Mouse (Mus musculus) neural tube, embryonic 14.5 days (tissue): Measurements from ENCODE around the gene Rabgap1. TPM values are rescaled to one million over a fixed set of nuclear protein-coding genes. Genes with fewer than 3 reads are reported as not detected.
"Not testable (repeated sequence)": the region's sequence is repeated elsewhere in the genome, so short reads cannot be mapped to it uniquely, and the experiment has no call there.

Experiments
- ATAC-seq: fragments of 200-750 bp; cut with Nextera tagmentation; 2 replicates; pipeline ENCODE4 v1.8.0; 2017; ENCODE audit warnings: low read depth, mild to moderate bottlenecking, moderate TSS enrichment, moderate library complexity
- H3K27ac ChIP-seq: fragments of 300-500 bp; sonication (generic); 2 replicates; pipeline ENCODE4 v1.5.1; 2014; ENCODE audit warnings: low read depth, mild to moderate bottlenecking, control low read depth, low read length, moderate library complexity, mixed read lengths
- H3K27me3 ChIP-seq: fragments of 300-500 bp; sonication (generic); 2 replicates; pipeline ENCODE4 v1.6.1; 2014; ENCODE audit warnings: low read length; ENCODE audit not compliant: control insufficient read depth, insufficient read depth
- H3K36me3 ChIP-seq: fragments of 300-500 bp; sonication (generic); 2 replicates; pipeline ENCODE4 v1.6.1; 2014; ENCODE audit warnings: low read length, mixed read lengths; ENCODE audit not compliant: control insufficient read depth, insufficient read depth
- H3K4me1 ChIP-seq: fragments of 300-500 bp; sonication (generic); 2 replicates; pipeline ENCODE4 v1.6.1; 2014; ENCODE audit warnings: low read length; ENCODE audit not compliant: control insufficient read depth, insufficient read depth
- H3K4me2 ChIP-seq: fragments of 300-500 bp; sonication (generic); 2 replicates; pipeline ENCODE4 v1.6.1; 2014; ENCODE audit warnings: mild to moderate bottlenecking, low read depth, low read length, control low read depth
- H3K4me3 ChIP-seq: fragments of 300-500 bp; sonication (generic); 2 replicates; pipeline ENCODE4 v1.5.1; 2014; ENCODE audit warnings: low read depth, low read length, control low read depth, mixed read lengths
- H3K9ac ChIP-seq: fragments of 300-500 bp; sonication (generic); replicated peaks from 2 replicates; pipeline ENCODE4 v1.6.1; 2014; ENCODE audit warnings: low read depth, mild to moderate bottlenecking, control low read depth, low read length, mixed read lengths
- H3K9me3 ChIP-seq: fragments of 300-500 bp; sonication (generic); 2 replicates; pipeline ENCODE4 v1.6.1; 2016; ENCODE audit warnings: low read length; ENCODE audit not compliant: control insufficient read depth
- WGBS: fragments of 180-500 bp; shearing (Covaris S2); extraction: QIAGEN DNeasy Blood & Tissue Kit; methylation state at CpG from one replicate; pipeline ENCODE4 v1.1.7; 2014; 5-methylcytosine and 5-hydroxymethylcytosine counted together
- polyA plus RNA-seq: library from polyadenylated mRNA; unstranded; fragments of >200 nt; fragmentation: Nextera tagmentation; extraction: Ambion mirVana; gene quantifications from 2 replicates; pipeline ENCODE4 v1.2.1, GENCODE M21; 2014

Gene Rabgap1
- polyA plus RNA-seq, 1 experiment from 2014 or later = 104 TPM

DNA sequence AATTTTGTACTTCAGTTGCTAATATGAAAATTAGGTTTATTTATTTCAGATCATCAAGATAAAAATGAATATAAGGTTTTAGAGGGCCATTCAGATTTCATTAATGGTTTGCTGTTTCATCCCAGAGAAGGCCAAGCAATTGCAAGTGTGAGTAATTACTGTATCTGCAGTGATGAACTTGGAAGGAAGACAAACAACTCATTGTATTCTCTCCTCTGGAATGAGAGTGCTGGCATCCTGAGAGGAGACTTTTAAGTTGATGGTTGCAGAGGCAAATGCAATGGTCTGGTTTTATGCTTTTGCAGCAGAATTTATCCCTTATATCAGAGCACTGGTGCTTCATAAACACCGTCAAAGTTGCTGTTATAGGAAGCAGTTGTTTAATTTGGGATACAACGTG, 45.9 kb downstream of the Rabgap1 start:
- 93% methylated on average over 2 of the region's 2 CpGs for WGBS

DNA sequence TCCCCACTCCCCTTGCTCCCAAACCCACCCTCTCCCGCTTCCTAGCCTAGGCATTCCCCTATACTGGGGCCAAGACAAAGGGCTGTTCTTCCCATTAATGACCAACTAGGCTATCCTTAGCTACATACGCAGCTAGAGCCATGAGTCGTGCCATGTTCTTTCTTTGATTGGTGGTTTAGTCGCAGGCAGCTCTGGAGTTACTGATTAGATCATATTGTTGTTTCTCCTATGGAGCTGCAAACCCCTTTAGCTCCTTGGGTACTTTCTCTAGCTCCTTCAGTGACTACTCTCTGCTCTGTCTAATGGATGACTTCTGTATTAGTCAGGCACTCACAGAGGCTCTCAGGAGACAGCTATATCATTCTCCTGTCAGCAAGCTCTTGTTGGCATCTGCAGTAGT, 54.2 kb downstream of the Rabgap1 start:
- Histone ChIP-seq H3K27ac (no peak overlapping the region), H3K36me3 (peaks cover 22% of the 10 kb centered on the region), H3K9me3 (no peaks in the 10 kb centered on the region)

More for the DNA sequence above, 45.9 kb downstream of the Rabgap1 start:
- no peak overlapping the region for H3K4me3 ChIP-seq
- H3K4me2 ChIP-seq = no peak overlapping the region
- no peaks in the 10 kb centered on the region for H3K27me3 ChIP-seq
- H3K9ac ChIP-seq = no peak overlapping the region
- no peaks in the 10 kb centered on the region for H3K4me1 ChIP-seq
- ATAC-seq = no peak
- no peak overlapping the region for H3K27ac ChIP-seq
- H3K36me3 ChIP-seq = peaks cover 36% of the 10 kb centered on the region
- H3K9me3 ChIP-seq = no peaks in the 10 kb centered on the region

DNA sequence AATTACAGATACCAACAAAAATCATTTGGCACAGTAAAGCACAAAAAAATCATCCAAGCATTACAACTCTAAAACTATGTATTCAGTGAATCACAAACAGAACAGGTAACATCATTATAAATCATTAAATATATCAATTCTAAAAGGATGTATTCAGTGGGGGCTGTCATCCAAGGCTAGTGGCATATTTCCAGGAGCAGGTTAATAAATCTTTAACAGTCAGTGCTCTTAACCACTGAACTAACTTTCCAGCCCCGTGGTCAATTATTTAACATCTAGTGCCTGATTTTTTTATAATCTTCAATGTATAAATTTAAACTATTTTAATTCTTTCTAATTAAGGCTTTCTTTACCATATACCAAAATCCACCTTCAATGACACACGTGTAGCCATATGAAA, 62.8 kb downstream of the Rabgap1 start:
- H3K27me3 ChIP-seq, H3K4me2 ChIP-seq, H3K4me1 ChIP-seq, H3K27ac ChIP-seq, H3K9ac ChIP-seq, ATAC-seq, H3K4me3 ChIP-seq, H3K9me3 ChIP-seq: not testable (repeated sequence)
- WGBS = 89% methylated on average over 2 of the region's 2 CpGs
- H3K36me3 ChIP-seq = peaks cover 22% of the 10 kb centered on the region

More for the DNA sequence above, 54.2 kb downstream of the Rabgap1 start:
- Histone ChIP-seq H3K4me3 (no peak overlapping the region), H3K4me2 (no peak overlapping the region), H3K27me3 (no peaks in the 10 kb centered on the region), H3K4me1 (no peaks in the 10 kb centered on the region), H3K9ac (no peak overlapping the region)
- WGBS = 93% methylated on average over 4 of the region's 4 CpGs
- ATAC-seq = no peak

DNA sequence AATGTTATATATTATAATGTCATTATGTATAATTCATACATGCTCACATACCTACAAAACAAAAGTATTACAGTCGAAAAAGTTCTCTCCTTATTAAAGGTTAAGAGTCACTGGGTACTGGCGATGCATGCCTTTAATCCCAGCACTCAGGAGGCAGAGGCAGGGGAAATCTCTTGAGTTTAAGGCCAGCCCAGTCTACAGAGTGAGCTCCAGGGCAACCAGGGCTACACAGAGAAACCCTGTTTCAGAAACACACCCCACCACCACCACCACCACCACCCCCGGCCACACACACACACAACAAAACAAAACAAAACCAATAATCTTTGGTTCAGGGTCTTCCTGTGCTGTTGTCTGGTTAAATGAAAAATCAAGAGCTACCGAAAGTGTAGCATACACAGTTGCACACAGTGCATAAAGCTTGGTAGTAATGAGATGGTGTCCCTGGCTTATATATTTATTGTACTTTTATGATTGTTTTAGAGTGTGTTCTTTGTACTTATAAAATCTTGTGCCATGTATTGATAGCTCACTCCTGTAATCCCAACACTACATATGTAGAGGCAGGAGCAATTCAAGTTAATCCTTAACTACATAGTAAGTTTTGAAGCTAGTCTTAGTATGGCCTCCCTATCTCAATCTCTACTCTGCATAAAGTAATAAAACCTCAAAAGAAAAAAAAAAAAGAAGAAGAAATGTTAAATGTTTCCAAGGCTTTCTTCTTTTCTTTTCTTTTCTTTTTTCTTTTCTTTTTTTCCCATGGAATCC, 68.2 kb downstream of the Rabgap1 start:
- 95% methylated on average over 4 of the region's 4 CpGs for WGBS
- Histone ChIP-seq H3K27ac (no peak overlapping the region), H3K4me2 (no peak overlapping the region), H3K9me3 (no peaks in the 10 kb centered on the region), H3K9ac (no peak overlapping the region), H3K4me1 (no peaks in the 10 kb centered on the region; the same call in 1 of the 2 replicates), H3K27me3 (no peaks in the 10 kb centered on the region), H3K4me3 (no peak overlapping the region), H3K36me3 (peaks cover 24% of the 10 kb centered on the region; the same call in 1 of the 2 replicates)
- no peak for ATAC-seq

DNA sequence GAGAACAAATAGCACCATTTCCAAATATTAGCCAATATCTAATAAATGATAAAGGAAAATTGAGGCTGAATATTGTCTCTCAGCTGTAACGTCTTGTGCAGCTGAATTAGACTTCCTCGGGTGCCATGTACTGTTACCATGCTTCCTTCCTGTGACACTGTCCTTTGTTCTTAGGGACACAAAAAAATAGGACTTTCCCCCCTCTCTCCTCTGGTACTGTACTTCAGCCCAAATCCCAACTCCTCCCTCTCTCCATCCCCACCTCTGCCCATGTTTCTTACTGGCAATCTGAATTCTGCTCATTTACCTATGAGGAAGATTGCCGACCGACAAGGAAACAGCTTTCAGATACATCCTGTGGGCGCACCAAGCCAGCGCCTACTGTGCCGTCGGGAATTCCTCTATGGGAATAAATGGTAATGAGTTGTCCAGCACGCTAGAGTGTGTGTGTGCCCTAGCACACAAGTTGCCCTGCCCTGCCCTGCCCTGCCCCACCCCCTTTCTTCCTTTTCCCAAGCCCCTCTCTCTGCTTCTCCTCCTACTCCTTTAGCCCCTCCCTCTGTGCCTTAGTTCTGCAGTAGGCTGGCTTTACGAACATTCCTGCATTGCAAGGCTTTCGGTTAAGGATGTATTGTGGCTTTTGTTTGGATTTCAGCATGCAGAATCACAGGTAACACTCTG, 73.1 kb downstream of the Rabgap1 start, which contains the start of gene Gpr21:
Gene Gpr21, plus strand, starts transcription at position 303 of the 681 bp plus-strand sequence.
- Histone ChIP-seq H3K27me3 (no peaks in the 10 kb centered on the region), H3K9me3 (no peaks in the 10 kb centered on the region), H3K4me1 (peaks cover 18% of the 10 kb centered on the region), H3K4me3 (peak within 1 kb of the TSS; percentile 32), H3K4me2 (peak within 1 kb of the TSS; percentile 59), H3K9ac (peak within 1 kb of the TSS; percentile 67), H3K27ac (peak within 1 kb of the TSS; percentile 87), H3K36me3 (peaks cover 12% of the 10 kb centered on the region; the same call in 1 of the 2 replicates)
- ATAC-seq = peak; percentile 90
- WGBS = 17% methylated on average over 11 of the region's 11 CpGs

DNA sequence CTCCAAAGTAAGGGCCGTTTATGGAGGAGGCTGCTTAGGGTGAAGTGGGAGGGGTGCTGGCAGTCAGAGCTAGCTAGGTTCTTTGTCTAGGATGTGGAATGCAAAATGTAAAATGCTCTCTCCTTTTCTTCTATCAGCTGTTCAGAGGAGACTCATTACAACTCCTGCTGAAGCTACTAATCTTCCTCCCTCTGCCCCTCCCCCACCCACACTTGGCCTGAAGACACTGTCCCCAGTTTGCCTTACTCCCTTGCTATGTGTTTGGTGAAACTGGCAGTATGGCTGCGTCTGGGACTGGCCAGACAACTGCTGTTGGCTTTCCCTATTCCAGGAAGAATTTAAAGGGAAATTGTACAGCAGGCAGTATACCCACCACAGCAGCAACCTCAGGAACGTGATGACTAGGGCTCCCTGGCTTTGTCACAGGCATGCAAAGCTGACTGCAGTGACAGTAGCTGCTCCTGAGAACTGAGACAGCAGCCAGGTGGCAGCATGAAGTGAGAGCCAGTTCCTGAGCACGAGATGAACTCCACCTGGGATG, 73.9 kb downstream of the Rabgap1 start:
- Histone ChIP-seq H3K9me3 (no peaks in the 10 kb centered on the region), H3K4me1 (peaks cover 18% of the 10 kb centered on the region), H3K27ac (peak overlapping the region; percentile 87), H3K27me3 (no peaks in the 10 kb centered on the region), H3K36me3 (peaks cover 9% of the 10 kb centered on the region; the same call in 1 of the 2 replicates), H3K4me2 (peak overlapping the region; percentile 59), H3K9ac (peak overlapping the region; percentile 67), H3K4me3 (peak overlapping the region; percentile 32)
- 19% methylated on average over 4 of the region's 4 CpGs for WGBS
- ATAC-seq = peak; percentile 78

DNA sequence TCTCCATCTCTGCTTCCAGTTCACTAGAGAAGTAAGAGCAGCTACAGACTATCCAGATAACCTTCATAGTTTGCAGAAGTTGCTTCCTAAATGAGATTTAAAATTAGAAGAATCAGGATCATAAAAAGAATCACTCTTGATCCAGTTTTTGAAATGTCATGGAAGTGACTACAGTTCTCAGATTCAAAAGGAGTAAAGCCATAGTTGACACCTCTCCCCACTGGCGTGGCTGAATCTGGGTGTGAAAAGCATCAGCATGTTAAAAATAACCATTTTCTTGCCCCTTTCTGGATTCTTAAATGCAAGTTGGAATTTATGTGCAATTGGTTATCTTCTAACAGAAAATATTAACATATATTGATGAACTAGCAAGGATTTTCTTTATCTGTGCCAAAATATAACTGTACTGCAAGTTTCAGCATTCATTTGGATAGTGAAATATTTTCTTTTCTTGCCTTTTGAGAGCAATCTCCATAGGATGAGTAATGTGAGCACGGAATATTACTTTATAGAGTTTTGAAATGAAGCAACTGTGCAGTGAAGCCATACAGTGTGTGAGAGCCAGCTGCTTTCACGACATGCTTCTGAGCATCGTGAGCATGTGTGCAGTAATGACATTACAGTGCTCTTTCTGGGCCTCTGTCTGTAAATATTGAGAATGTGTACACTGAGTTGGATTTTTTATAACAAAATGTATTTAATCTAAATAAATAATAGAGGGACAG, 75.6 kb downstream of the Rabgap1 start:
- H3K9ac ChIP-seq = no peak overlapping the region
- peak overlapping the region; percentile 59 for H3K4me2 ChIP-seq
- H3K4me3 ChIP-seq = peak overlapping the region; percentile 32
- peaks cover 18% of the 10 kb centered on the region for H3K4me1 ChIP-seq
- H3K27me3 ChIP-seq = no peaks in the 10 kb centered on the region
- WGBS = 74% methylated on average over 4 of the region's 4 CpGs
- H3K27ac ChIP-seq = no peak overlapping the region; the same call in 1 of the 2 replicates
- no peak for ATAC-seq
- no peaks in the 10 kb centered on the region for H3K36me3 ChIP-seq
- no peaks in the 10 kb centered on the region for H3K9me3 ChIP-seq

DNA sequence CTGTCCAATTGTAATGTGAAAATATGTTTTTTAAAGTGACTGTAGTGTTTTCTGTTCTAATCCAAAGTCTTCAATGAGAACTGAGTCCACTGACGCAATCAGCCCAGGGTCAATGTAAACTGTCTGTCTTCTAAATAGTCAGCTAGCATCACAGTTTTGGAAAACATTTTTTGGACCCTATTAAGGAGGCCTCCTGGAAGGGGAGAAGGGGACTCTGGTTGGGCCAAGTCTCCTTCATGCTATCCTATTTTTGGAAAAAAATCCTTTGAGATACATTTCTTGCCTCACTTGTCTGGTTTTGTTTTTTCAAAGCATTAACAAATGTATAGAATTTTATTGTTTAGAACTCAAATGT, 76.2 kb downstream of the Rabgap1 start:
- no peak for ATAC-seq
- Histone ChIP-seq H3K9ac (no peak overlapping the region), H3K27me3 (no peaks in the 10 kb centered on the region), H3K4me3 (peak overlapping the region; percentile 32; the same call in 1 of the 2 replicates), H3K36me3 (no peaks in the 10 kb centered on the region), H3K27ac (no peak overlapping the region), H3K9me3 (no peaks in the 10 kb centered on the region), H3K4me2 (peak overlapping the region; percentile 59), H3K4me1 (peaks cover 18% of the 10 kb centered on the region)
- 93% methylated on average over 1 of the region's 1 CpGs for WGBS
